Mouse (Mus musculus) neural tube, embryonic 14.5 days (tissue): ENCODE measurements around the gene Prss35. TPM values are rescaled to one million over a fixed set of nuclear protein-coding genes. Genes with fewer than 3 reads are reported as not detected.

Experiments
- ATAC-seq: fragments of 200-750 bp; cut with Nextera tagmentation; 2 replicates; pipeline ENCODE4 v1.8.0; 2017; ENCODE audit warnings: low read depth, mild to moderate bottlenecking, moderate TSS enrichment, moderate library complexity
- H3K27ac ChIP-seq: fragments of 300-500 bp; sonication (generic); 2 replicates; pipeline ENCODE4 v1.5.1; 2014; ENCODE audit warnings: low read depth, mild to moderate bottlenecking, control low read depth, low read length, moderate library complexity, mixed read lengths
- H3K27me3 ChIP-seq: fragments of 300-500 bp; sonication (generic); 2 replicates; pipeline ENCODE4 v1.6.1; 2014; ENCODE audit warnings: low read length; ENCODE audit not compliant: control insufficient read depth, insufficient read depth
- H3K36me3 ChIP-seq: fragments of 300-500 bp; sonication (generic); 2 replicates; pipeline ENCODE4 v1.6.1; 2014; ENCODE audit warnings: low read length, mixed read lengths; ENCODE audit not compliant: control insufficient read depth, insufficient read depth
- H3K4me1 ChIP-seq: fragments of 300-500 bp; sonication (generic); 2 replicates; pipeline ENCODE4 v1.6.1; 2014; ENCODE audit warnings: low read length; ENCODE audit not compliant: control insufficient read depth, insufficient read depth
- H3K4me2 ChIP-seq: fragments of 300-500 bp; sonication (generic); 2 replicates; pipeline ENCODE4 v1.6.1; 2014; ENCODE audit warnings: mild to moderate bottlenecking, low read depth, low read length, control low read depth
- H3K4me3 ChIP-seq: fragments of 300-500 bp; sonication (generic); 2 replicates; pipeline ENCODE4 v1.5.1; 2014; ENCODE audit warnings: low read depth, low read length, control low read depth, mixed read lengths
- H3K9ac ChIP-seq: fragments of 300-500 bp; sonication (generic); replicated peaks from 2 replicates; pipeline ENCODE4 v1.6.1; 2014; ENCODE audit warnings: low read depth, mild to moderate bottlenecking, control low read depth, low read length, mixed read lengths
- H3K9me3 ChIP-seq: fragments of 300-500 bp; sonication (generic); 2 replicates; pipeline ENCODE4 v1.6.1; 2016; ENCODE audit warnings: low read length; ENCODE audit not compliant: control insufficient read depth
- WGBS: fragments of 180-500 bp; shearing (Covaris S2); extraction: QIAGEN DNeasy Blood & Tissue Kit; methylation state at CpG from one replicate; pipeline ENCODE4 v1.1.7; 2014; 5-methylcytosine and 5-hydroxymethylcytosine counted together
- polyA plus RNA-seq: library from polyadenylated mRNA; unstranded; fragments of >200 nt; fragmentation: Nextera tagmentation; extraction: Ambion mirVana; gene quantifications from 2 replicates; pipeline ENCODE4 v1.2.1, GENCODE M21; 2014

Prss35 gene
- polyA plus RNA-seq, 1 experiment from 2014 or later: 4.2 TPM

DNA sequence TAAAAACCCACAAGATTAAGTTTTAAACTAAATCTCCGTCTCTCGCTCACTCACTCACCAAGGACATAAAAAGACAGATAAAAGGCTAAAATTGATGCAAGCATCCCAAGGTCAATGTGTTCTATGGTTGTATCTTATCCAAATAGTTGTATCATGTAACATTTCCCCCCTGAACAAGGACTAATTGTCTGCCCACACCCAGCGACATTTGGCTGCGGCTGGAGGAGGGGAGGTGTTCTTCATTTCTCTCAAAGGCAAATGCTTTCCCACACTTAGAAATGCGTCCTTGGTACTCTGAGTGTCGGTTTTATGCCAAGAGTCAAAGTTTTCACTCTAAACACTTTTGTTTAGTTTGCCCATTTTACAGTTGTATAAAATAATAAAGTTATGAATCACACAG lies 34.5 kb upstream of the Prss35 start:
- Histone ChIP-seq H3K4me2 (no peak overlapping the region), H3K36me3 (no peaks in the 10 kb centered on the region), H3K27ac (no peak overlapping the region), H3K9ac (no peak overlapping the region), H3K27me3 (no peaks in the 10 kb centered on the region), H3K4me1 (no peaks in the 10 kb centered on the region), H3K4me3 (no peak overlapping the region), H3K9me3 (no peaks in the 10 kb centered on the region)
- WGBS: 68% methylated on average over 6 of the region's 6 CpGs
- no peak for ATAC-seq

DNA sequence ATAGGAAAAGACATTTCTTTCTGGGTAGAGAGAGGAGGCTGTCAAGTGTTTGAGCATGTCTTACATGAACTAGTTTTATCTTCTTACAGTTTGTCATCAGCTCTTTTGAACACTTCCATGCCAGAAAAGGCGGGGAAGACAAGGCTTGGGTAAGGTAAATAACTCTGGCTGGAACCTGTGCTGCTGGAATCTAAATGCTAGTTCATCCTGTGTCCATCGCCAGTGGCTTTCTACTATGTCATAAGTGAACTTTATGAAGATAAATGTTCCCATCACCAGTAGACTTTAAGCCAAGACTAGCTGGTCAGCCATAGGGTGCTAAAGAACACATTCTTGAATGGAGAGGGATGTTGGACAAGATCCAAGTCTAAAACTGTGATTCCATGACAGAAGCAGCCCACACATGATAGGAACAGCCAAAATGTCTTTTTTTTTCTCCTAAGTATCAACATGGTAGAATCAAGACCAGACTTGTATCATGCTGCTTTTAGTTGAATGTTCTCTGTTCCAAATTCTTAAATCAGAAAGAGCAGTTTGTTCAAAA lies 33.3 kb upstream of the Prss35 start:
- Histone ChIP-seq H3K27ac (no peak overlapping the region), H3K9ac (no peak overlapping the region), H3K27me3 (no peaks in the 10 kb centered on the region), H3K36me3 (no peaks in the 10 kb centered on the region), H3K9me3 (no peaks in the 10 kb centered on the region), H3K4me1 (no peaks in the 10 kb centered on the region), H3K4me2 (no peak overlapping the region), H3K4me3 (no peak overlapping the region)
- 94% methylated on average over 2 of the region's 2 CpGs for WGBS
- ATAC-seq: no peak

DNA sequence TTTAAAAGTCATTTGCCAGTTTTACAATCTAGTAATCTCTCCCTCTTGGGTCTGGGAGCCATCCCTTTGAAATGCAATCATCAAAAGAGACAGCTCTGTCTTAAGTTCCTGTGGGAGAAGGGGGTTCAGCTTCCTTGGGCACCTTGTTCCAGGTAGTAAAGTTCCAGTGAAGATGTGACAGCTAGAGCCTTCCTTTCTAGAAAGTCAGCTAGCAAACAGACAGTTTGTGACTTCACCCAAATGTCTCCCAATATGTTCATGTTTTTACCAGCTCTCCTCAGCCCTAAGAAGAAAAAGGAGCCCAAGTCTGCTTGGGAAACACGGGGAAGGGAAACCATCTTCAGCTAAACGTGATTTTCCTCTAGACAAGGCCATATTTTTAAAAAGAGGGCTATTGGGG lies 30.8 kb upstream of the Prss35 start:
- WGBS: 73% methylated on average over 2 of the region's 2 CpGs
- ATAC-seq: no peak

DNA sequence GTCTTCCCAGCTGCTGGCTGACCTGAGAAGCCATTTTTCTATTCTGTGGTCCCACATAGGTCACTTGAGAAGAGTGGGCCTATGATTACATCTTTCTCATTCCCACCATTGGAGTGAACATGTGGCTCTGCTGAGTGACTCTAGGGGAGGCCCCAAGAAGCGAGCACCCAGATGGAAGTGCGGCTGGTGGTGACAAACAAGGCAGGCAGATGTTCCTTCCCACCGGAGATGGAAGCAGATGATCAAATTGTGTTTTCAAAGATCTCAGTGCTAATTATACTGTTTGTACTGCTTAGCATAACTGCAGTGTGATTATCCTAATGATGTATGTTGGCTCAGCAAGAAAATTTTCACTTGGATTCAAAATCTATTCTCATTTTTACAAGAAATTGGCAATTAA lies 29.4 kb upstream of the Prss35 start:
- no peak overlapping the region for H3K4me2 ChIP-seq
- H3K27ac ChIP-seq: no peak overlapping the region
- no peak overlapping the region for H3K4me3 ChIP-seq
- H3K9ac ChIP-seq: no peak overlapping the region
- H3K9me3 ChIP-seq: no peaks in the 10 kb centered on the region
- no peak for ATAC-seq
- no peaks in the 10 kb centered on the region for H3K4me1 ChIP-seq
- H3K36me3 ChIP-seq: no peaks in the 10 kb centered on the region
- WGBS: 85% methylated on average over 3 of the region's 3 CpGs
- H3K27me3 ChIP-seq: no peaks in the 10 kb centered on the region

More for the DNA sequence above, 30.8 kb upstream of the Prss35 start:
- no peak overlapping the region for H3K9ac ChIP-seq
- H3K9me3 ChIP-seq: no peaks in the 10 kb centered on the region
- no peaks in the 10 kb centered on the region for H3K36me3 ChIP-seq
- H3K27ac ChIP-seq: no peak overlapping the region
- H3K27me3 ChIP-seq: no peaks in the 10 kb centered on the region
- H3K4me1 ChIP-seq: no peaks in the 10 kb centered on the region
- no peak overlapping the region for H3K4me2 ChIP-seq
- no peak overlapping the region for H3K4me3 ChIP-seq

DNA sequence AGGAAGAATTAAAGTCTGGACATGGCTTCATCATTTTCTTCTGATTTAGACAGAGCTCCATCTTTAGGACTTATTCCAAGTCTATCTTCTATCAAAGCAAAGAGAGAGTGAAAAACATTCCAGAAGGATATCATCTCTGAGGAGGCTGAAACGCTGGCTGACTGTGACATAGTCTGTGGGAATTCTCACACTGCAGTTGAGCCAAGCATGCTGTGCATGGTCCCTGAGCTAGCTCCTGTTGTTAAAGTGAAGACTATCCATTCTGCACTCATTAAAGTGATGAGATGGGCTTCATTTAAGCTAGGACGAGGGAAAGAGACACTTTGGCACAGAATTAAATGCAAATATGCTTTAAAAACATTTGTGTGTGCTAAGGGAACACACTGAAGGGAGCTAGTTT lies 26.9 kb upstream of the Prss35 start:
- Histone ChIP-seq H3K27ac (no peak overlapping the region), H3K4me3 (no peak overlapping the region), H3K36me3 (no peaks in the 10 kb centered on the region), H3K9me3 (no peaks in the 10 kb centered on the region), H3K9ac (no peak overlapping the region), H3K4me2 (no peak overlapping the region), H3K4me1 (no peaks in the 10 kb centered on the region), H3K27me3 (no peaks in the 10 kb centered on the region)
- 51% methylated on average over 2 of the region's 2 CpGs for WGBS
- no peak for ATAC-seq

DNA sequence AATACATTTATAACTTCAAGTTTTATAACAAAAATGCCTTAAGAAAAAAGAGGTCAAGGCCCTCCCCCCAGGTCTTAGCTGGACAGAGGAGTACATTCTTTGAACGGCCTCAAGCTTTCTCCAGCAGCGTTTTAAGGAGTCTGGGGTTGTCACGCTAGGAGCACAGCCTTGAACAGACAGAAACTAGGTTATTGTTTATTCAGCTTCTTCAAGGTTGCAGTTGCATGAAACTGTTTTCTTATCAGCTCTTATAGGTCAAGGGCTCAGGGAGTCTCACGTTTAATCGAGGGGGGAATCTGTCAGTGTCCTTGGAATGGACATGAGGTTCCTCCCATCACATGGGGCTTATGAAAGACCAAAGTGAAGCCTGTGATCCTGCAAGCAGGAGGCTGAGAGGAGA lies 26.3 kb upstream of the Prss35 start:
- Histone ChIP-seq H3K4me2 (no peak overlapping the region), H3K36me3 (no peaks in the 10 kb centered on the region), H3K4me3 (no peak overlapping the region), H3K9me3 (no peaks in the 10 kb centered on the region), H3K27ac (no peak overlapping the region), H3K27me3 (no peaks in the 10 kb centered on the region), H3K4me1 (no peaks in the 10 kb centered on the region), H3K9ac (no peak overlapping the region)
- WGBS: 78% methylated on average over 5 of the region's 5 CpGs
- no peak for ATAC-seq

DNA sequence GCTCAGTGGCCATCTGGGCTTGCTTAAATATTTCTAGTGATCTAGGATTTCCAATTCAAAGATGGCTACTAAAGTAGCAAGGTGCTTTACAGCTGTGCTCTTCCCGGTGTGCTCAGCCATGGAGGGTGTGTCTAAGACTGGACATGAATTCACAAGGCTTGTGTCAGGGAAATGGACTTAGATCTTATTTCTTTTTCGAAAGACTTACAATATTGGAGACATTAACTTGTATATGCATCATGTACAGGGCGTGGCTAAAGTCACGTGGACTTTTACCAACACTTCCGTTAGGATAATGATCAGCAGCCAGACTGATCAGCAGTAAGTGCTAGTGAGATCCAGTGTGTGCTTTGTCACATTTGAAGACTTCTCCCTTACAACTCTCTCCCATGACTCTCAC lies 23.2 kb upstream of the Prss35 start:
- Histone ChIP-seq H3K4me2 (no peak overlapping the region), H3K9me3 (no peaks in the 10 kb centered on the region), H3K36me3 (no peaks in the 10 kb centered on the region), H3K4me3 (no peak overlapping the region), H3K27me3 (no peaks in the 10 kb centered on the region), H3K4me1 (no peaks in the 10 kb centered on the region), H3K9ac (no peak overlapping the region), H3K27ac (no peak overlapping the region)
- ATAC-seq: no peak
- 92% methylated on average over 5 of the region's 5 CpGs for WGBS

DNA sequence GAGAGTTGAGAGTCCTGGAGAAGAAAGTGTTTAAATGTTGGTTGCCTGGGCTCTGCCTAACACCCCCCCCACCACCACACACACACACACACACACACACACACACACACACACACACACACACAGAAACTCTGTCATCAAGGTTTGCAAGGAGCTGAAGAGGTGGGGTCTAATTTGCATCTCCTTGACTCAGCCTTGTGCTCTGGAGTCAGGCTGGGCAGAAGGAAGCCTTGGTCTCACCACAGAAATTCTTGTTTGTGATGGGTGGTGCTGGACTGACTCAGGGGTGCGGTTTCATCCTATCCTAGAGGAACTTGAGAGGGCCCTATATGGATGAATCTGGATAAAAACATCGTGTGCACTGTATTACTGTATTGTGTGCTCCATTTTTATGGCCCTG lies 22.7 kb upstream of the Prss35 start:
- Histone ChIP-seq H3K27ac (no peak overlapping the region), H3K9ac (no peak overlapping the region), H3K4me1 (no peaks in the 10 kb centered on the region), H3K4me3 (no peak overlapping the region), H3K9me3 (no peaks in the 10 kb centered on the region), H3K36me3 (no peaks in the 10 kb centered on the region), H3K4me2 (no peak overlapping the region), H3K27me3 (no peaks in the 10 kb centered on the region)
- ATAC-seq: no peak
- 79% methylated on average over 2 of the region's 2 CpGs for WGBS

DNA sequence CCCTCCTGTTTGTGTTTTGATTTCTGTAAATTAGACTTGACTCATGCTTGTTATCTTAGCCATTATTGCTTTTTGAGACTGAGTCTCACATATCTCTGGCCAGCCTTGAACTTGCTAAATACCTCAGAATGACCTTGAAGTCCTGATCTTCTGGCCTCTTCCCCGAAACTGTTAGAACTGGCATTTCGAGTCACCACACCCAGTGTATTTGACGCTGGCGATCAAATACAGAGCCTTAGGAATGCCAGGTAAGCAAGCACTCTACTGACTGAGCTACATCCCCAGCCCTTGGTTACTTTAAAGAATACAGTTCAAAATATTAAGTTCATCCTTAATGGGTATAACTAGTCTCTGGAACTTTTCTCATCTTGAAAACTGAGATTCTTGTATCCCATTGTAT lies 18.4 kb upstream of the Prss35 start:
- H3K4me2 ChIP-seq: no peak overlapping the region
- no peaks in the 10 kb centered on the region for H3K36me3 ChIP-seq
- no peak overlapping the region; the same call in 1 of the 2 replicates for H3K27ac ChIP-seq
- no peak overlapping the region for H3K4me3 ChIP-seq
- WGBS: 95% methylated on average over 4 of the region's 4 CpGs
- no peaks in the 10 kb centered on the region for H3K9me3 ChIP-seq
- H3K9ac ChIP-seq: no peak overlapping the region
- H3K27me3 ChIP-seq: no peaks in the 10 kb centered on the region
- no peak for ATAC-seq
- no peaks in the 10 kb centered on the region for H3K4me1 ChIP-seq
